Comparison of ENCODE assay signal across 12 mouse cellular contexts in genomic region chr4:28301686-28302085, GRCm38 (mm10).
A peak's percentile ranks its signal among the peaks of the same experiment; 100 is the strongest.
DNase-seq lines count a peak whose midpoint lies in the region; ATAC-seq and TF ChIP-seq lines count a peak whose summit lies in the region.
"Had no signal": no experiment of that assay in that cellular context is flagged by ENCODE, and none has a peak within 500 bp of the region (broad histone marks: within the 10 kb centered on the region; RNA-seq: fewer than 3 reads in every experiment).

No protein-coding gene starts in this region.

- DNase-seq in cerebellum, postnatal 14 days, result peak; percentile 24 to 32
- DNase-seq in cerebellum, adult 18-20 months, result no peak
- DNase-seq in layer of hippocampus, adult 9-11 months, result peak; percentile 85
- peak; percentile 20 to 33 for DNase-seq in right cerebral cortex, postnatal 36 days (ENCODE audit: low spot score in 2 of 2)
- DNase-seq in urinary bladder, postnatal 25 days (ENCODE audit: low spot score), result no peak
- no peak for DNase-seq in stomach, postnatal 0 days (ENCODE audit: low spot score)
- DNase-seq: gastrocnemius, postnatal 14 days had no signal

- no peak overlapping the region for H3K4me2 ChIP-seq in midbrain, embryonic 13.5 days (replicated peaks)
- H3K4me2 ChIP-seq in midbrain, embryonic 15.5 days, result no peak overlapping the region
- no peak overlapping the region for H3K4me2 ChIP-seq in stomach, postnatal 0 days (replicated peaks; ENCODE audit: low read depth)
- H3K4me2 ChIP-seq: embryonic facial prominence, embryonic 13.5 days; hindbrain, embryonic 15.5 days; limb, embryonic 12.5 days had no signal

- ATAC-seq in midbrain, embryonic 13.5 days, result peak; percentile 27; the same call in 1 of the 2 replicates
- ATAC-seq in midbrain, embryonic 15.5 days (replicated peaks), result no peak
- no peak for ATAC-seq in stomach, postnatal 0 days (ENCODE audit: low FRiP score, low TSS enrichment)

- no peak for TF ChIP-seq EP300 in stomach, postnatal 0 days (optimal IDR thresholded peaks at IDR 0.05)

- no peak overlapping the region for H3K27ac ChIP-seq in midbrain, embryonic 13.5 days
- no peak overlapping the region for H3K27ac ChIP-seq in midbrain, embryonic 15.5 days
- no peak overlapping the region for H3K27ac ChIP-seq in stomach, postnatal 0 days (replicated peaks)
- H3K27ac ChIP-seq: embryonic facial prominence, embryonic 13.5 days; hindbrain, embryonic 15.5 days; limb, embryonic 12.5 days had no signal

- WGBS in midbrain, embryonic 13.5 days, result 27% methylated on average over 1 of the region's 1 CpGs
- 51% methylated on average over 1 of the region's 1 CpGs for WGBS in midbrain, embryonic 15.5 days
- 68% methylated on average over 1 of the region's 1 CpGs for WGBS in stomach, postnatal 0 days

- 0 out of 2 replicates have a peak, but pooled peaks cover 2% of the 10 kb centered on the region for H3K27me3 ChIP-seq in midbrain, embryonic 13.5 days
- no peaks in the 10 kb centered on the region for H3K27me3 ChIP-seq in midbrain, embryonic 15.5 days (replicated peaks)
- H3K27me3 ChIP-seq in stomach, postnatal 0 days (ENCODE audit: control insufficient read depth, insufficient read depth, low read length), result no peaks in the 10 kb centered on the region
- H3K27me3 ChIP-seq: embryonic facial prominence, embryonic 13.5 days; hindbrain, embryonic 15.5 days; limb, embryonic 12.5 days had no signal

- H3K9ac ChIP-seq in midbrain, embryonic 13.5 days (replicated peaks), result no peak overlapping the region
- H3K9ac ChIP-seq in midbrain, embryonic 15.5 days, result no peak overlapping the region
- no peak overlapping the region for H3K9ac ChIP-seq in stomach, postnatal 0 days (ENCODE audit: low read length)
- H3K9ac ChIP-seq: embryonic facial prominence, embryonic 13.5 days; hindbrain, embryonic 15.5 days; limb, embryonic 12.5 days had no signal

- H3K4me3 ChIP-seq in midbrain, embryonic 13.5 days (replicated peaks), result no peak overlapping the region
- no peak overlapping the region for H3K4me3 ChIP-seq in midbrain, embryonic 15.5 days
- H3K4me3 ChIP-seq in stomach, postnatal 0 days (ENCODE audit: low read depth, low read length), result no peak overlapping the region
- H3K4me3 ChIP-seq: embryonic facial prominence, embryonic 13.5 days; hindbrain, embryonic 15.5 days; limb, embryonic 12.5 days had no signal

- no peak for TF ChIP-seq CTCF in stomach, postnatal 0 days (IDR thresholded peaks at IDR 0.05; ENCODE audit: low read depth)

- peaks cover 12% of the 10 kb centered on the region for H3K4me1 ChIP-seq in midbrain, embryonic 13.5 days (replicated peaks)
- H3K4me1 ChIP-seq in midbrain, embryonic 15.5 days, result no peaks in the 10 kb centered on the region
- no peaks in the 10 kb centered on the region for H3K4me1 ChIP-seq in stomach, postnatal 0 days (replicated peaks; ENCODE audit: control insufficient read depth, insufficient read depth)
- H3K4me1 ChIP-seq: hindbrain, embryonic 15.5 days had no signal

- H3K9me3 ChIP-seq in midbrain, embryonic 13.5 days, result no peaks in the 10 kb centered on the region
- no peaks in the 10 kb centered on the region for H3K9me3 ChIP-seq in midbrain, embryonic 15.5 days
- no peaks in the 10 kb centered on the region for H3K9me3 ChIP-seq in stomach, postnatal 0 days (ENCODE audit: control insufficient read depth, low read length)
- H3K9me3 ChIP-seq: embryonic facial prominence, embryonic 13.5 days; hindbrain, embryonic 15.5 days; limb, embryonic 12.5 days had no signal

- no peaks in the 10 kb centered on the region for H3K36me3 ChIP-seq in midbrain, embryonic 13.5 days
- H3K36me3 ChIP-seq in midbrain, embryonic 15.5 days (replicated peaks), result no peaks in the 10 kb centered on the region
- no peaks in the 10 kb centered on the region for H3K36me3 ChIP-seq in stomach, postnatal 0 days (ENCODE audit: control insufficient read depth, insufficient read depth, low read length)
- H3K36me3 ChIP-seq: embryonic facial prominence, embryonic 13.5 days; hindbrain, embryonic 15.5 days; limb, embryonic 12.5 days had no signal

Comparison
In these comparisons a context has a peak if more than half of its experiments do, and no peak if none do; other contexts are left out.
1. DNase-seq: peak in cerebellum, postnatal 14 days (2 of 2), layer of hippocampus, adult 9-11 months (single experiment) and right cerebral cortex, postnatal 36 days (2 of 2); none in cerebellum, adult 18-20 months (0 of 2), urinary bladder, postnatal 25 days (single experiment) and stomach, postnatal 0 days (single experiment).